Mouse (Mus musculus) gonadal fat pad, adult 2 months (tissue): ENCODE measurements around the gene Fau. TPM values are rescaled to one million over a fixed set of nuclear protein-coding genes. Genes with fewer than 3 reads are reported as not detected.

ENCODE experiments used
- DNase-seq: peaks from one replicate; pipeline ENCODE4 v3.0.0-alpha.2; 2012; ENCODE audit warnings: low read depth
- polyA plus RNA-seq: library from polyadenylated mRNA; depleted of rRNA; stranded (reverse); fragments of >200 nt; gene quantifications from 2 replicates; pipeline ENCODE4 v1.2.3, GENCODE M21; 2012; rRNA removed

The Fau gene
- polyA plus RNA-seq, 1 experiment, result 1,627 TPM

DNA sequence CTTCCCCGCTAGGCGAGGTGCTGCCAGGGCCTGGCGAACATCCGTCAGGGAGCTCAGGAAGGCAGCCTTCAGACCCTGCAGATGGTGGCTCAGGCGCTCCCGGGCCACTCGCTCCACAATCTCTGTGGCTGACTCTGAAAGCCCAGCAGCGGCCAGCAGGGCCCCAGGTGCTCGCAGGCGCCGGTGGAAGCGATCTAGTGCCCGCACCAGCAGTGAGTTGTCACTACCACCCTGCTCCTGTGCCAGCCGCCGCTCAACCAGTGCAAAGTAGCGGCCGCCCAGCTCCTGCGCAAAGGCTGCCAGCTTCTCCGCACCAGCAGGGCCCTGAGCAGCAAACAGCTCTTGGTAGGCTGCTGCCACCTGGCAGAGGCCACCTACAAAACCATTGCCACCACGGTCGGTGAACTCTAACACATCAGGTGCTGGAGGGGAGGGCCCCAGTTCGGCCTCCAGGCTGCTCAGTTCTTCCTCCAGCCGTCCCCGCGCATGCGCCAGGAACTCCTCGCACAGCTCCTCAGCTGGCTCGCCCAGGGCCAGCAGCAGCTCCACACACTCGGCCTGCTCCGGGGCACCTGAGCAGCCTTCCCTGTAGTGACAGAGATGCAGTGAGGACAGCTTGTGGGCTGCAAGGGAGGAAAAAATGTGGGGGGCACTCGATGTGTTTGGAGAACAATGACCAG is 13.1 kb downstream of the Fau start:
- no peak for DNase-seq

DNA sequence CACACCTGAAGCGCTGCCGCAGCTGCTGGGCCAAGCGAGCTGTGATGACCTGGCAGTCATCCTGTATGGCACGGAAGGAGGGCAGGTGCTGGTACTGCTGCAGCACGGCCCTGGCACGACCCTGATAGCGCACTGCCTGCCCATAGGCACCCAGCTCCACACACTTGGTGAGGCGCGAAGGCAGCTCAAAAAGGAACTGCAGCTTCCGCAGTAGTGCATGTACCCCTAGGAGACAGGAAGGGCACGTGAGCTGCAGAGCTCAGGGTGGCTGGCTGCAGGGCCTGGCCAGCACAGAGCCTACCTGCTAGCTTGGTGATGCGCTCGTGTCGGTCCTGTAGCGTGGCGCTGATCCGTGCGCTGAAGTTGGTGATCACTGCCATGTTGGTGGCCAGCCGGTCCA is 13.6 kb downstream of the Fau start:
- DNase-seq, result no peak

DNA sequence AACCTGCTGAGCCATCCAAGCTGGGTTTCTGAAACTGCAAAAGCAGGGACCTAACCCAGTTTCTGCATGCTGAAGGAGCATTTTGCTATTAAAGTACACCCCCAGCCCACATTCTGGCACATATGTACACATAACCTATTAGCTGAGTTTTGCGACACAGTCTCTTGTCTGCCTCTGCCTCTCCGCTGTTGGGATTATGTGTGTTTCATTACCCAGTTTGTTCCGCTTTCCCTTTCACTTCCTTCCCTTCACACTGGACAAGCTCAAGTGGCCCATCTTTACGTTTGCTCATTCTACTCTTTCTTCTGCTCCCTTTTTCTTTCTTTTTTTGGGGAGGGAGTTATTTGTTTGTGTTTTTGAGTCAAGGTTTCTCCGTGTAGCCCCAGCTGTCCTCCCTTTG is 16.2 kb downstream of the Fau start:
- no peak for DNase-seq

DNA sequence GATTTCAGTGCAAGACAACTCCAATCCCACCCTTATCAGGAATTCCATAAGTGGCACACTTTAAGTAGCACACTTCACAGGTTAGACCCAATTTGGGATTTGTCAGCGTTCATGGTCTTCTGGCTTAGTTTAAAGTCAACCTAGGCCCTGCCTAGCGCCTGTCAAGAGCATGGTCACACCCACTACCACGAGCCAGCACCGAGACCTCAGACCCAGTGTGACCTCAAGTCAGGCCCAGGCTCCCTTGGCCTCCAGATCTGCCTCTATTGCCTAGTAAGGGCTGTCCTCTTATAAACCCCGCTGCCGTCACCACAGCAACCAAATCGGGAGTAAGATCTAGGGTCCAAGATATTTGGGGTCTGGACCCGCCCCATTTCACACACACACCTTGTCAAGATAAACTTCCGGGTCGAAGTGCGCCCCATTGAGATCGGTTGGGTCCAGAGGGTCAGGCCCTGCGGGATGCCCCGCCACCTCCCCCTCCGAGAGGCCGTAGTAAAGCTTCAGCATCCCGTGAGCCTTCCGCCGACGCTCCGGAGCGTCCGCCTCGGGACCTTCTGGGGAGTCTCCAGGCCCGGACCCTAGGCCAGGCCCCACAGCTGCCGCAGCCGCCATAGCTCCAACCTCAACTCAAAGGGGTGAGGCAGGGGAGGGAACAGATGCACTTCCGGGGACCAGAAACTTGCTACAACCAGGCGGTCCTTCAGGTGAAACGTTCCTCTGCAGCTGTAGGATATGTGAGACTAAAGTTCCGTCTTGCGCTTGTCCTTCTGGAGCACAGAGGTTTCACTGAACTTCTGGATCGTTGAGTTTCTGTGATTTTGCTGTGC is 19.1 kb downstream of the Fau start, which contains the start of gene Vps51:
Gene Vps51, minus strand, starts transcription at position 668 of the 830 bp plus-strand sequence.
- DNase-seq, result no peak

DNA sequence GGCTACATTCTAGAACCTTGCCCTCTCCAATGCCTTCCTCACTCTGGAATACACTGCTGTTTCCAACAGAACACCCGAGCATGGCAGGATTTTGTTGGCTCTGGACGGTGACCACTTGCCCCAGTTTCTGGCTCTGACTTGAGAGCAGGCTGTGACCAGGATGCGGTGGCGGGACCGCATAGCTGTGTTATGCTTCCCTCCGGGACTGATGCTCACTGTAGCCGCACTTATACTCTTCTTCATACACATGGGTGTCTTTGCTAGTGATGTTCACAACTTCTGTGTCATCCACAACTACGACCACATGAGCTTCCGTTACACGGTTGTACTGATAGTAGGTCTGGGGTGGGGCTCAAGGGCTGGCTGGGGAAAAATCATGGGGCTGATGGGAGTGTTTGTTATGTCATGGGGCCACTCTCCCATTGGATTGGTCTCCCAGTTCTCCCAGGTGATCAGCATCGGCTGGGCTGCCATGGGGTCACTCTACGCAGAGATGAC is 22.4 kb downstream of the Fau start, which contains the start of gene Tmem262:
Gene Tmem262, plus strand, starts transcription at position 51 of the 498 bp plus-strand sequence.
- DNase-seq, result no peak

DNA sequence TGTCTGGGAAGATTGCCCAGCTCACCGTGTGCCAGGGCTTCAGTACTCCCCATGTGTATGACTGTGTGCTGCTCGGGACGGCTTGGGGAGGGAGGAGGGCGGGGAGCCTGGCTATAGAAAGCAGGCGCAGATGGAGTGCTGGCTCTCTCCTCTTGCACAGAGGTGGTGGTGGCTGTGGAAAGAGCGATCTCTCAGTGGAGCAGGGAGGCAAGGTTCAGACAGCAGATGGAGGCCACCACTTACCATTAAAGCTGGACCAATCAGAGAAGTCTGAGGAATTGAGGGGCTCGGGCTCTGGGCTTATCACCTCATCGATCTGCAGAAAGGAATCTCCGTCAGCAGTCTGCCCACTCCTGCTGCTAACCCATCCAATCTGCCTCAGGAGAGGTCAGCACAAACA is 24.5 kb downstream of the Fau start, which contains the start of gene Gm28374:
Gene Gm28374, minus strand, starts transcription at position 101 of the 400 bp plus-strand sequence.
- DNase-seq, result no peak

DNA sequence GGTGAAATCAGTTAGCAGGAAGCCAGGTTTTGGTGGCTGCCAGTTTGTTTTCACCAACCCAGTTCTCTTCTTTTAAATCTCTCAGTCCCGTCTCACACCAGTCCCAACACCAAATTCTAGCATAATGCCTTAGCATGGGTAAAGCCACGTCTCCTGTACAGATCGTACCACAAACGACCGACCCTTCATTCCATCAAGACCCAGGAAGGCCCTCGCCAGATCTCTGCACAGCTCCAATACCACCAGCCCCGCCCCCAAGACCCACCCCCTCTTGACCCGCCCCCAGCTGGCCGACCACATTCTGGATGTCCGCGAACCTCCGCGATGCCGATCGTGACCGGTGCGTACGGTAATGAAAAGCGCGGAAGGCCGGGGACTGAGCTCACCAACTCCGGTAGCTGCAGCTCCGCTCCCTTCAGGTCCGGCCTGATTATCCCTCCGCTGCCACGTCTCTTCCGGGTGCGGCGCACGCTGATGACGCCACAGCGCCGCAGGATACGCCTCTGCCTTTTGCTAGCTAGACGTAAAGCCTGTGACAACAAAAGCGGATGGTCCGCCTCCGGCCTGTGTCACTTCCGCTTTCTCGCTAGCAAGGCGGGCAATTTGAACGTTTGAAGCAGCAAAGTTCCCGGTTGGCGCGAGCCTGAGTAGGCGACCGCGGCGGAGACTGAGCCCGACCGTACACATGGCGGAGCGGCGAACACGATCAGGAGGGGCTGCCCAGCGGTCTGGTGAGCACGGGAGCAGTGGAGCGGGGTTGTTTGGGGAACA is 27.0 kb downstream of the Fau start, which contains the start of the genes Zfpl1 and Cdca5:
Gene Zfpl1, minus strand, starts transcription at position 479 of the 771 bp plus-strand sequence.
Gene Cdca5, plus strand, starts transcription at position 506 of the 771 bp plus-strand sequence.
- no peak for DNase-seq

DNA sequence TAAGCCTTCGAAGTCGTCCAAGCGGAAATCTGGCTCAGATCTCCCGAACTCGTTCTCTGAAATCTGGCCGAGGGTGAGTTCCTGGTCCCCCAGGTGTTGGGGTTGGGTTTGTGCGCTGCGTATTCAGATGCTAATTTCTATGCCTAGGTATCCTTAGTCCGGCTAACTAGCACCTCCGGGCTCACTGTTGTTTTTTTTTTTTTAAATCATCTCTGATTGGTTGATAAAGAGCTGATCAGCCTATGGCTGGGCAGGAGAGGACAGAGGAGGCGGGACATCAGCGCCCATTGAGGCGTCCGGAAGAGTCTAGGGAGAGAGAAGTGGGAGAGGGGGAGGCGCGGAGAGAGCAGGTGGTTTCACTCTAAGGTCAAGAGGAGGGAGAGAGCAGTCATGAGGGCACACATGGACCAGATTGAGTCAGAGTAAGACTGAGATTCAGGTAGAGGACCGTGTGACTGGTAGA is 27.8 kb downstream of the Fau start:
- DNase-seq, result no peak

DNA sequence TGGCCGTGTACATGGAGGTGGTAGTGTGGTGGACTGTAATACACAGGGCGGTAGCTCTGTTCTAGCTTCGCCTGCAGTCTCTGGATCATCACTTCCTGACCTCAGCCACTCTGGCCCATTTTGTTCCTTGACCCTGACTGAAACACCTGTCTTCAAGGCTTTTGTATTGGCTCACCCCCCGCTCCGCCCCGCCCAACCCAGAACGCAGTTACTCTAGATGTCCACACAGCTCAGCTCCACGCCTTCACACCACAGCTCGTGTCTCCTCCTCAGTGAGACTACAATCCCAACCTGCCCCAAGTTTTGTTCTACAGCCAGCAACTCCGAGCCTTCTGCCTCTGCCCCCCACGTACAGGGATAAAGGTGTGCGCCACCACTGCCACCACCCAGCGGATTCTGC is 31.2 kb downstream of the Fau start:
- no peak for DNase-seq

DNA sequence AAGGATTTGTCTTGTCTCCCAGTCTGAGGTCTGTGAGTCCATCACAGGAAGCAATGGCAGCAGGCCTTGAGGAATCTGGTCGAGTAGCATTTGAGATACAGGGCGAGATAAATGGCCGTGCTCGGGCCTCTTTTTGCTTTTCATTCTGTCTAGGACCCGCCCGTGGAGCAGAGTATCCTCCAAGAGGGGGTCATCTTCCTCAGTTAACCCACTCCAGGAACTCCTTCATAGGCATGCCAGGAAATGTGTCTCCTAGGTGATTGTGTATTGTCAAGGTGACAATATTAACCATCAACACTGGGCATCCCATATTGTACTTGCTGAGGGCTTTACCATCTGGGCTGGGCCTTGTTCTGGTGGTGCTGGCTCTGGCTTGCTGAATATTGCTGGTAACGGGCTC is 36.5 kb downstream of the Fau start, which contains the start of gene AC131692.1:
Gene AC131692.1, plus strand, starts transcription at position 301 of the 400 bp plus-strand sequence.
- no peak for DNase-seq

DNA sequence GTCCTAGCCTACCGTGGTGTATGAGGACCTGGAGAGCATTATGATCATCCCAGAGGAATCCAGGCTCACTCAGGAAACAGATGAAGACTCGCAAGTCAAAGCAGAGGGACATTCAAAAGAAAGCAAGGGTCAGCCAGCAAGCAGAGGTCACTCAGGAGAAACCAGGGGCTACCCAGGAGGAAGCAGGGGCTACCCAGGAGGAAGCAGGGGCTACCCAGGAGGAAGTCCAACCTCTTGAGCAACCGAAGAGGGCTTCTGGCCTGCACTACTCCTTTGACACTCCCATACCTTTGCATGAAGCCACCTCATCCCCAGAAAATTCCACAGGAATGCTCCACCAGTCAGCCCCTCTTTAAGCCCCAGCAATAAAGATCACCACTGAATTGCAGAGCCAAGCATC is 40.2 kb downstream of the Fau start:
- no peak for DNase-seq

DNA sequence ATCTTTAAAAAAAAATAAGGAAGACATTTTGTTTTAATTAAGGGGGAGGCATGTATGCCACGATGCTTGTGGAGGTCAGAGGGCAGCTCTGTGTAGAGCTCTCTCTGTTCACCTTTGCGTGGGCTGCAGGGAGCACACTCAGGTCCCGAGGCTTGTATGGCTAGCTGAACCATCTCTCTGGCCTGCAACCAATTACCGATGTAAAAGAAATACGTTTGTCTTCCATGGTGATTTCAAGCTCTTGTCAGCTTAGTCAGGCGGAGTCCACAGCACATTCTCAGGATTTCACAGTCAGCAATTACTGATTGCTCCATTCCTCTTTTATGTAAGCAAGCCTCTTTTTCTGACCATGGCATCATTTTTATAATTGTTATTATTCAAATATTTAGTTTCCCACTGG is 43.5 kb downstream of the Fau start:
- no peak for DNase-seq

DNA sequence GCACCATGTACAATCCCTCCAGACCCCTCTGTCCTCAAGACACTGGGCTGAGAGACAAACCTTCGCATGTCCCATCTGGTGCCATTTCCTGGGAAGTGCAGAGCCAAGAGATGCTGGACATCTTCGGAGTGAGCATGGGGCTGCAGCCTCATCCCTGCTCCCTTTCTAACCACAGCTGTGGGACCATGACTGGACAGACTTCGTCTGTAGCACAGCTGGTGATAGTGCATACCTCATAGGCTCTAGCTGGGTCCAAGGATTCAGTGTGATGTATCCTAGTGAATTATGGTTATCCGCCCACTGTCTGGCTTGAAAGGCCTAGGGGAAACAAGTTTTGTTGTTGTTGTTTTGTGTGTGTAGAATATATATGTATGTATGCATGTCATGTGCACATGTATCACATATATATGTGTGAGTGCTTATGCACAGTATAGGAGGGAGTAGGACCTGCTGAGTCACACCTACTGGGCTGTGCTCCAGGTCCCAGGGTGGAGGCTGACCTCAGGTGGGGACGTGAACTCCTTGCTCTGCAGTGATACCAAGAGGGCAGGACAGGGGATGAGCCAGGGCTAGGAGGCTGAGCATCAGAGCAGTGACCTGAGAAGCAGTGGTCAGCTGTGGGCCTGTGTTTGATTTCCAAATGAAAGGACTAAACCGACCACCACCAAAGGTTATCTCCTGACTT is 44.7 kb downstream of the Fau start:
- DNase-seq, result no peak

DNA sequence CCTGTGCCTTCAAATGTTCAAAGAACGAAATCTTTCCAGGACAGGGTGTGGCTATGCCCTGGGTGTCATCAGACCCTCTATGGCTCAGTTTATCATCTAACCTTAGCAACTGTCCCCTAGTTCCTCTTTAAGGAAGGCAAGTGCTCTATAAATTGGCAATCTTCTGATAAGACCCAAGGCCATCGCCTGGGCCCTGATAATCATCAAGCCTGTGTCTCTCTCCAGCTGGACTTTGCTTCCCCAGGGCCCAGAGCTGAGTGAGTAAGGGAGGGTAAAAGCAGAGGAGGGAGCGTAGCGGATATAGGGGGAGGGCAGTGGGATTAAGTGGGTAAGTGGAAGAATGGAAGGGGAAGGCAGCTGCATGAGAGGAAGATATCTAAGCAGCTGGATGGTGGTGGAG is 46.8 kb downstream of the Fau start:
- no peak for DNase-seq

DNA sequence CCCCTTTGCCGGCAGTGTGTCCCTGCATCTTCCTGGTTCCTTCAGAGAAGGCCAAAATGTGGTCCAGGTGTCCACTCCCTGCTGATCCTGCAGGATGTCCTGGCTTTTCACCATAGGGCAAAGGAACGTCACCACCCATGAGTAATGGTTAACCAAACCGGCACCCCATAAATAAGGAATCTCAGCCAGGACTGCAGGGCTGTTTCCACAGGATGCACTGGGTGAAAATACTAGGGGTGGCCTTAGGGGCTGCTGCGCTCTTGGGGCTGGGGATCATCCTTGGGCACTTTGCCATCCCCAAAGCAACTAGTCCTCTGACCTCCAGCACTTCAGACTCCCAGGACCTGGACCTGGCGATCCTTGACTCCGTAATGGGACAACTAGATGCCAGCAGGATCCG is 47.9 kb downstream of the Fau start, which contains the start of gene Naaladl1:
Gene Naaladl1, plus strand, starts transcription at position 197 of the 400 bp plus-strand sequence.
- no peak for DNase-seq

Other genes with a start within 250 kb of the Fau start
- gene Frmd8, start 182.6 kb upstream of the Fau start, polyA plus RNA-seq, result 15.1 and 15.9 TPM in 2 replicates
- gene Slc25a45, start 180.0 kb upstream of the Fau start, polyA plus RNA-seq, result 17.3 and 25.7 TPM in 2 replicates
- gene Tigd3, start 163.7 kb upstream of the Fau start, polyA plus RNA-seq, result 0.70 and 0.75 TPM in 2 replicates
- 71.5 and 79.4 TPM in 2 replicates for gene Dpf2, start 144.8 kb upstream of the Fau start, polyA plus RNA-seq
- gene Cdc42ep2, start 133.0 kb upstream of the Fau start, polyA plus RNA-seq, result 12.9 and 17.6 TPM in 2 replicates
- 29.1 and 43.2 TPM in 2 replicates for gene Pola2, start 93.6 kb upstream of the Fau start, polyA plus RNA-seq
- gene Slc22a20, start 71.7 kb upstream of the Fau start, polyA plus RNA-seq, result not detected in 2 replicates
- 70.6 and 85.2 TPM in 2 replicates for gene Capn1, start 41.9 kb upstream of the Fau start, polyA plus RNA-seq
- 55.6 and 104 TPM in 2 replicates for gene Syvn1, start 11.3 kb upstream of the Fau start, polyA plus RNA-seq
- gene Mrpl49, start 59 bp upstream of the Fau start, polyA plus RNA-seq, result 28.3 and 29.0 TPM in 2 replicates
- gene Znhit2, start 3.3 kb downstream of the Fau start, polyA plus RNA-seq, result 60.6 and 60.9 TPM in 2 replicates
- 98.2 and 115 TPM in 2 replicates for gene Tm7sf2, start 10.5 kb downstream of the Fau start, polyA plus RNA-seq
- 56.9 and 64.6 TPM in 2 replicates for gene Vps51, start 19.4 kb downstream of the Fau start, polyA plus RNA-seq
- 1.2 TPM in 1 of 2 replicates, not detected in the other for gene Tmem262, start 22.2 kb downstream of the Fau start, polyA plus RNA-seq
- gene Gm28374, start 24.4 kb downstream of the Fau start, polyA plus RNA-seq, result 0.20 and 0.23 TPM in 2 replicates
- 106 and 118 TPM in 2 replicates for gene Zfpl1, start 27.1 kb downstream of the Fau start, polyA plus RNA-seq
- gene Cdca5, start 27.1 kb downstream of the Fau start, polyA plus RNA-seq, result 1.0 TPM in 2 replicates
- gene AC131692.1, start 36.6 kb downstream of the Fau start, polyA plus RNA-seq, result 0.37 TPM in 1 of 2 replicates, not detected in the other
- 0.06 and 0.12 TPM in 2 replicates for gene Naaladl1, start 47.9 kb downstream of the Fau start, polyA plus RNA-seq
- 25.5 and 26.0 TPM in 2 replicates for gene Sac3d1, start 60.8 kb downstream of the Fau start, polyA plus RNA-seq
- gene Snx15, start 70.5 kb downstream of the Fau start, polyA plus RNA-seq, result 27.6 and 31.0 TPM in 2 replicates
- 2.8 and 2.9 TPM in 2 replicates for gene Batf2, start 83.1 kb downstream of the Fau start, polyA plus RNA-seq
- gene Arl2, start 83.7 kb downstream of the Fau start, polyA plus RNA-seq, result 141 and 162 TPM in 2 replicates
- 0.16 and 0.22 TPM in 2 replicates for gene Majin, start 126.5 kb downstream of the Fau start, polyA plus RNA-seq
- 1.7 and 2.8 TPM in 2 replicates for gene Gpha2, start 168.5 kb downstream of the Fau start, polyA plus RNA-seq
- gene Ppp2r5b, start 178.0 kb downstream of the Fau start, polyA plus RNA-seq, result 54.3 and 61.5 TPM in 2 replicates
- 23.4 and 25.0 TPM in 2 replicates for gene Atg2a, start 183.8 kb downstream of the Fau start, polyA plus RNA-seq
- gene Ehd1, start 218.9 kb downstream of the Fau start, polyA plus RNA-seq, result 156 and 198 TPM in 2 replicates
- gene Cdc42bpg, start 248.6 kb downstream of the Fau start, polyA plus RNA-seq, result 16.2 and 16.6 TPM in 2 replicates